Mouse (Mus musculus): ENCODE measurements around the gene Zc3h14.

Gene Zc3h14

DNA sequence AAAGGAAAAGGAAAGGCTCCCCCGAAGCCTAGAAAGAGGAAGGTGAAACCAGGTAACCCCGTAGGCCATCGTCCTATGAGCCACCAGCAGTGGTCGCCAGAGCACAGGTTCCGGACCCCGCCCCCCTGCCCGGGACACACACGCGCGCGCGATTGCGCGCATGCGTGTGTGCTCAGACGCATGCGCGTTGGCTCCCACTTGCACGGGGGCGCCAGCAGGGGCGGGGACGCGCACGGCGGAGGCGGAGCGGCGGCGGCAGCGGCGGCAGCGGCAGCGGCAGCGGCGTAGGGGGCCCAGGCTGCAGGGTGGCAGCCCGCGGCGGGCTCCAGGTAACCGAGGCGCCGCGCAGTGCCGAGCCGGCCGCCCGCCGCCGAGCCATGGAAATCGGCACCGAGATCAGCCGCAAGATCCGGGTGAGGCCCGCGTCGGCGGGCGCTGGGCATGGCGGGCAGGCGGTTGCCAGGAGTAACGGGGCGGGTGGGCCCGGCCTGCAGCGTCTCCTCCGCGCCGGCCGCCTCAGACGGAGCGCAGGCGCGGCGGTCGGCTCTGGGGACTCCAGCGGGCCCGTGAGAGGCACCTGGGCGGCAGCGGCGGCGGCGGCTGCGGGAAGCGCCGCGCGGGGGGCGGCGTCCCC, at the start of gene Zc3h14:
TSS of gene Zc3h14 (plus strand) at position 219 of the 634 bp plus-strand sequence.
- peak; percentile 98 for DNase-seq (ENCODE audit: low read depth, low spot score)
- H3K27me3 ChIP-seq (ENCODE audit: control insufficient read depth, insufficient read depth, low read length, poor library complexity, severe bottlenecking), result no peaks in the 10 kb centered on the region
- H3K36me3 ChIP-seq (ENCODE audit: control insufficient read depth, insufficient read depth, low read length, poor library complexity, severe bottlenecking), result no peaks in the 10 kb centered on the region; the same call in 1 of the 2 replicates

- Histone ChIP-seq H3K36me3 (ENCODE audit: control insufficient read depth, insufficient read depth, low read length, poor library complexity, severe bottlenecking) (no peaks in the 10 kb centered on the region), H3K27me3 (ENCODE audit: control insufficient read depth, insufficient read depth, low read length, poor library complexity, severe bottlenecking) (no peaks in the 10 kb centered on the region)
- DNase-seq (ENCODE audit: low read depth, low spot score), result no peak
These were observed 49.6 kb upstream of the Zc3h14 start for GRCm38 (mm10) chr12:98697202-98697601.

DNA sequence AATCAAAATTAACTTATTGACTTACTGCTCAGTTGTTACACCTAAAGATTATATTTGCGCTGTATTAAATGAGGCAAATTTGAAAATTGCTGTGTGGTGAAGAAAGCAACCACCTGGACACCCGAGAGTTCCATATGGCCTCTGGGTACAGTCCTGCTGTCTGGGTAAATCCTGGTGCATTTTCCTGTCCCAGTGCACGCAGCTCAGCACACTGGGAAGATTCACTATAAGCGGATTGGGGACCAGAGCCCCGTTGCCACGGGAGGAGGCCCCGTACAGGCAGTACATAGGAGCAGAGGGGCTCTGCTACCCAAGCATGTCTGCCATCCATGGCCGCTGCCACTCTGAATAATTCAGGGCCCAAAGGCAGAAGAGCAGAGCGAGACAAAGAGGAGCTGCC, 45.2 kb upstream of the Zc3h14 start:
- Histone ChIP-seq H3K36me3 (ENCODE audit: control insufficient read depth, insufficient read depth, low read length, poor library complexity, severe bottlenecking) (no peaks in the 10 kb centered on the region), H3K27me3 (ENCODE audit: control insufficient read depth, insufficient read depth, low read length, poor library complexity, severe bottlenecking) (no peaks in the 10 kb centered on the region)
- no peak for DNase-seq (ENCODE audit: low read depth, low spot score)

DNA sequence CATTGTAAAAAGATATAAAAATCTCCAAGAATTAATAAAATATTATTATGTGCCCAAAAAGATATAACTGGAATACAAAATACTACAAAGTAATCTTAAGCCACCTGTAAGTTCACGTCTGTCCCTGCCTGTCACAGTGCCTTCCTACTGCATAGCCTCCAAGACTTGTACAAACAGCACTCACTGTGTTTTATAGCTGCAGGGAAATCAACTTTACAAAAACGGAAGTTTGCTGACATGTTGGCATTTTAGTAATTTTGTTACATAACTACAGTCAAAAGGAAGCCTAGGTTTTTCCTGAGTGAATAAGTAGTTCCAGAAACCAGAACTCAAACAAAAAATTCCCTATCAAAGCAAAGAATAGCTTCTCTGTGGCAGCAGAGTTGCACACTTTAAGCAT, 43.2 kb upstream of the Zc3h14 start:
- no peak for DNase-seq (ENCODE audit: low read depth, low spot score)
- 0 out of 2 replicates have a peak, but pooled peaks cover 2% of the 10 kb centered on the region for H3K36me3 ChIP-seq (ENCODE audit: control insufficient read depth, insufficient read depth, low read length, poor library complexity, severe bottlenecking)

DNA sequence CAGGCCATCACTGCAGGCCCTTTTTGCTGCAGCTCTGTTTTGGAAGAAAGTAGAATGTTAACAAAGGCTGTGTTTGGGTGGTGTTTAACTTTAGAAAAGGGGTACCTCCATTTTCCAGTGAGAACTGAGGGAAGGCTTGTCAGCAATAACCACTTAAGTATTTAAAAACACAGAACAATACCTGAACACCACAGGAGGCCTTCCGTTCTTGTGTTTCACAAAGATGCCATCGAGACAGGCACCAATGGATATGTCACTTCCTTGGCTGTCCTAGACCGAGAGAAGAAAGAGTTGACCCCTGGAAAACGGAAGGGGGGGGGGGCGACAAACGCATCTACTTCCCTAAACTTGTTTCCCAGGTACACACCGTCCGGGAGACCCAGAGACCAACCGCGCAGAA, 42.8 kb upstream of the Zc3h14 start:
- no peak for DNase-seq (ENCODE audit: low read depth, low spot score)
- 0 out of 2 replicates have a peak, but pooled peaks cover 2% of the 10 kb centered on the region for H3K36me3 ChIP-seq (ENCODE audit: control insufficient read depth, insufficient read depth, low read length, poor library complexity, severe bottlenecking)
- H3K27me3 ChIP-seq (ENCODE audit: control insufficient read depth, insufficient read depth, low read length, poor library complexity, severe bottlenecking), result no peaks in the 10 kb centered on the region

More for the DNA sequence above, 43.2 kb upstream of the Zc3h14 start:
- H3K27me3 ChIP-seq (ENCODE audit: control insufficient read depth, insufficient read depth, low read length, poor library complexity, severe bottlenecking), result no peaks in the 10 kb centered on the region

GRCm38 (mm10) chr12:98712819-98713218, 33.9 kb upstream of the Zc3h14 start:
- H3K27me3 ChIP-seq (ENCODE audit: control insufficient read depth, insufficient read depth, low read length, poor library complexity, severe bottlenecking), result no peaks in the 10 kb centered on the region
- no peak for DNase-seq (ENCODE audit: low read depth, low spot score)
- no peaks in the 10 kb centered on the region for H3K36me3 ChIP-seq (ENCODE audit: control insufficient read depth, insufficient read depth, low read length, poor library complexity, severe bottlenecking)

- Histone ChIP-seq H3K27me3 (ENCODE audit: control insufficient read depth, insufficient read depth, low read length, poor library complexity, severe bottlenecking) (no peaks in the 10 kb centered on the region), H3K36me3 (ENCODE audit: control insufficient read depth, insufficient read depth, low read length, poor library complexity, severe bottlenecking) (no peaks in the 10 kb centered on the region)
- no peak for DNase-seq (ENCODE audit: low read depth, low spot score)
These were observed 33.1 kb upstream of the Zc3h14 start for GRCm38 (mm10) chr12:98713621-98714103.

GRCm38 (mm10) chr12:98714757-98715156, 32.0 kb upstream of the Zc3h14 start:
- Histone ChIP-seq H3K36me3 (ENCODE audit: control insufficient read depth, insufficient read depth, low read length, poor library complexity, severe bottlenecking) (no peaks in the 10 kb centered on the region), H3K27me3 (ENCODE audit: control insufficient read depth, insufficient read depth, low read length, poor library complexity, severe bottlenecking) (no peaks in the 10 kb centered on the region)
- DNase-seq (ENCODE audit: low read depth, low spot score), result no peak

- Histone ChIP-seq H3K36me3 (ENCODE audit: control insufficient read depth, insufficient read depth, low read length, poor library complexity, severe bottlenecking) (no peaks in the 10 kb centered on the region), H3K27me3 (ENCODE audit: control insufficient read depth, insufficient read depth, low read length, poor library complexity, severe bottlenecking) (0 out of 2 replicates have a peak, but pooled peaks cover 1% of the 10 kb centered on the region)
- DNase-seq (ENCODE audit: low read depth, low spot score), result no peak
These were observed 30.6 kb upstream of the Zc3h14 start for GRCm38 (mm10) chr12:98716142-98716541.

GRCm38 (mm10) chr12:98720628-98721027, 26.1 kb upstream of the Zc3h14 start:
- DNase-seq (ENCODE audit: low read depth, low spot score), result no peak
- no peaks in the 10 kb centered on the region for H3K36me3 ChIP-seq (ENCODE audit: control insufficient read depth, insufficient read depth, low read length, poor library complexity, severe bottlenecking)
- 0 out of 2 replicates have a peak, but pooled peaks cover 1% of the 10 kb centered on the region for H3K27me3 ChIP-seq (ENCODE audit: control insufficient read depth, insufficient read depth, low read length, poor library complexity, severe bottlenecking)

GRCm38 (mm10) chr12:98721030-98721429, 25.7 kb upstream of the Zc3h14 start:
- no peak for DNase-seq (ENCODE audit: low read depth, low spot score)

GRCm38 (mm10) chr12:98724224-98724623, 22.5 kb upstream of the Zc3h14 start:
- H3K27me3 ChIP-seq (ENCODE audit: control insufficient read depth, insufficient read depth, low read length, poor library complexity, severe bottlenecking), result 0 out of 2 replicates have a peak, but pooled peaks cover 1% of the 10 kb centered on the region
- no peaks in the 10 kb centered on the region for H3K36me3 ChIP-seq (ENCODE audit: control insufficient read depth, insufficient read depth, low read length, poor library complexity, severe bottlenecking)
- no peak for DNase-seq (ENCODE audit: low read depth, low spot score)

More at GRCm38 (mm10) chr12:98721030-98721429, 25.7 kb upstream of the Zc3h14 start:
- Histone ChIP-seq H3K27me3 (ENCODE audit: control insufficient read depth, insufficient read depth, low read length, poor library complexity, severe bottlenecking) (0 out of 2 replicates have a peak, but pooled peaks cover 1% of the 10 kb centered on the region), H3K36me3 (ENCODE audit: control insufficient read depth, insufficient read depth, low read length, poor library complexity, severe bottlenecking) (no peaks in the 10 kb centered on the region)

- H3K27me3 ChIP-seq (ENCODE audit: control insufficient read depth, insufficient read depth, low read length, poor library complexity, severe bottlenecking), result 0 out of 2 replicates have a peak, but pooled peaks cover 1% of the 10 kb centered on the region
- no peaks in the 10 kb centered on the region for H3K36me3 ChIP-seq (ENCODE audit: control insufficient read depth, insufficient read depth, low read length, poor library complexity, severe bottlenecking)
- no peak for DNase-seq (ENCODE audit: low read depth, low spot score)
These were observed 21.8 kb upstream of the Zc3h14 start for GRCm38 (mm10) chr12:98724976-98725375.

DNA sequence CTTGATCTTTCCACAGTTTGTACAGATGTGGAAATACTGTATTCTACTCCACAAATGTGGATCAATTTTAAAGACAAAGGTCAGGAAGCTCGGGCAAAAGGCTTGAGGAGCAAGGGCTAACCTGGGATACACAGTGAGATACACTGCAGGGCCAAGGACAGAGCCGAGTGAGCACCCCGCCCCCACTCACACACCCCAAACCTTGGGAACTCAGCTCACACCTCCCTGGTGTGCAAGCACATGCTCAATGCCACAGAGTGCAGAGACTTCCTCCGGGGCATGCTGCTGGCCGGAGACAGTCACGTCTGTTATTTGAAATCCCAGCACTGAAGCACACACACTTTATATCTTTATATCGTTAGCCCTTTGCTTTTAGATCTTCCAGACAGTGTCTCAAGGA, 20.7 kb upstream of the Zc3h14 start:
- no peaks in the 10 kb centered on the region for H3K36me3 ChIP-seq (ENCODE audit: control insufficient read depth, insufficient read depth, low read length, poor library complexity, severe bottlenecking)
- no peak for DNase-seq (ENCODE audit: low read depth, low spot score)
- H3K27me3 ChIP-seq (ENCODE audit: control insufficient read depth, insufficient read depth, low read length, poor library complexity, severe bottlenecking), result no peaks in the 10 kb centered on the region

- Histone ChIP-seq H3K36me3 (ENCODE audit: control insufficient read depth, insufficient read depth, low read length, poor library complexity, severe bottlenecking) (no peaks in the 10 kb centered on the region), H3K27me3 (ENCODE audit: control insufficient read depth, insufficient read depth, low read length, poor library complexity, severe bottlenecking) (no peaks in the 10 kb centered on the region)
- DNase-seq (ENCODE audit: low read depth, low spot score), result no peak
These were observed 19.6 kb upstream of the Zc3h14 start for GRCm38 (mm10) chr12:98727186-98727585.

All from splenic B cell, adult 2 months (primary cell).